Mouse (Mus musculus) megakaryocyte, embryonic 14.5 days (primary cell): ENCODE data around the gene Dennd1a. TPM values are rescaled to one million over a fixed set of nuclear protein-coding genes. Genes with fewer than 3 reads are reported as not detected.

Source experiments
- H3K27me3 ChIP-seq: replicated peaks from 2 replicates; pipeline ENCODE3; 2012; ENCODE audit warnings: inconsistent platforms
- H3K36me3 ChIP-seq: replicated peaks from 2 replicates; pipeline ENCODE3; 2012; ENCODE audit warnings: low read length, inconsistent platforms, mixed read lengths
- H3K4me1 ChIP-seq: 2 replicates; pipeline ENCODE4 v1.6.1; 2012; ENCODE audit warnings: inconsistent platforms
- H3K4me3 ChIP-seq: replicated peaks from 2 replicates; pipeline ENCODE3; 2012; ENCODE audit warnings: moderate library complexity, mild to moderate bottlenecking, inconsistent platforms
- H3K9me3 ChIP-seq: 2 replicates; pipeline ENCODE4 v1.6.1; 2012; ENCODE audit warnings: inconsistent platforms
- FLI1 ChIP-seq: IDR thresholded peaks from 2 replicates; pipeline ENCODE4 v1.6.1; 2012; ENCODE audit warnings: low read length, inconsistent platforms, mixed read lengths
- GATA1 ChIP-seq: IDR thresholded peaks from 3 replicates; pipeline ENCODE4 v1.6.1; 2012; ENCODE audit warnings: mixed read lengths, low read length, inconsistent platforms, borderline replicate concordance
- polyA plus RNA-seq: library from polyadenylated mRNA; stranded (reverse); fragments of >175 nt; gene quantifications from 2 replicates; pipeline ENCODE4 v1.2.3, GENCODE M21; 2012; ENCODE audit warnings: low replicate concordance; ENCODE audit not compliant: insufficient read depth

The Dennd1a gene
- polyA plus RNA-seq, 1 experiment, result 25.6 TPM

- peaks cover 29% of the 10 kb centered on the region for H3K36me3 ChIP-seq
- H3K4me1 ChIP-seq, result peaks cover 4% of the 10 kb centered on the region
- H3K27me3 ChIP-seq, result peaks cover 54% of the 10 kb centered on the region
- TF ChIP-seq GATA1 (no peak), FLI1 (no peak)
- H3K4me3 ChIP-seq, result no peak overlapping the region
- peaks cover 5% of the 10 kb centered on the region for H3K9me3 ChIP-seq
Measured at GRCm38 (mm10) chr2:37797046-37797445, 490.1 kb downstream of the Dennd1a start.

- peaks cover 4% of the 10 kb centered on the region for H3K4me1 ChIP-seq
- TF ChIP-seq FLI1 (no peak), GATA1 (no peak)
- no peak overlapping the region for H3K4me3 ChIP-seq
- H3K27me3 ChIP-seq, result peaks cover 63% of the 10 kb centered on the region
- peaks cover 18% of the 10 kb centered on the region for H3K36me3 ChIP-seq
- peaks cover 5% of the 10 kb centered on the region for H3K9me3 ChIP-seq
Measured at GRCm38 (mm10) chr2:37796021-37796420, 491.2 kb downstream of the Dennd1a start.

- H3K9me3 ChIP-seq, result peaks cover 5% of the 10 kb centered on the region
- H3K4me1 ChIP-seq, result peaks cover 11% of the 10 kb centered on the region
- TF ChIP-seq GATA1 (no peak), FLI1 (no peak)
- peaks cover 94% of the 10 kb centered on the region for H3K27me3 ChIP-seq
- no peaks in the 10 kb centered on the region for H3K36me3 ChIP-seq
- no peak overlapping the region for H3K4me3 ChIP-seq
Measured at GRCm38 (mm10) chr2:37791340-37791739, 495.9 kb downstream of the Dennd1a start.

- Histone ChIP-seq H3K36me3 (no peaks in the 10 kb centered on the region), H3K4me3 (peak overlapping the region; percentile 18), H3K27me3 (peaks cover 95% of the 10 kb centered on the region), H3K4me1 (peaks cover 14% of the 10 kb centered on the region), H3K9me3 (peaks cover 10% of the 10 kb centered on the region)
- no peak for TF ChIP-seq FLI1
- TF ChIP-seq GATA1, result no peak
Measured at GRCm38 (mm10) chr2:37790738-37791137, 496.5 kb downstream of the Dennd1a start.

- Histone ChIP-seq H3K27me3 (peaks cover 94% of the 10 kb centered on the region), H3K9me3 (peaks cover 11% of the 10 kb centered on the region), H3K36me3 (no peaks in the 10 kb centered on the region), H3K4me3 (no peak overlapping the region), H3K4me1 (peaks cover 14% of the 10 kb centered on the region)
- TF ChIP-seq GATA1 (no peak), FLI1 (no peak)
Measured at GRCm38 (mm10) chr2:37789995-37790394, 497.2 kb downstream of the Dennd1a start.

- Histone ChIP-seq H3K36me3 (no peaks in the 10 kb centered on the region), H3K4me3 (no peak overlapping the region), H3K9me3 (peaks cover 11% of the 10 kb centered on the region), H3K4me1 (peaks cover 15% of the 10 kb centered on the region), H3K27me3 (peaks cover 93% of the 10 kb centered on the region)
- no peak for TF ChIP-seq FLI1
- TF ChIP-seq GATA1, result no peak
Measured at GRCm38 (mm10) chr2:37789029-37789428, 498.2 kb downstream of the Dennd1a start.

- no peak overlapping the region for H3K4me3 ChIP-seq
- TF ChIP-seq GATA1 (no peak), FLI1 (no peak)
Measured at GRCm38 (mm10) chr2:37788176-37788962, 498.8 kb downstream of the Dennd1a start.

GRCm38 (mm10) chr2:37786461-37786860 lies 500.7 kb downstream of the Dennd1a start:
- Histone ChIP-seq H3K9me3 (0 out of 2 replicates have a peak, but pooled peaks cover 5% of the 10 kb centered on the region), H3K4me1 (peaks cover 18% of the 10 kb centered on the region), H3K27me3 (peaks cover 92% of the 10 kb centered on the region), H3K4me3 (peak overlapping the region; percentile 79), H3K36me3 (no peaks in the 10 kb centered on the region)
- TF ChIP-seq GATA1 (no peak), FLI1 (no peak)

More at GRCm38 (mm10) chr2:37788176-37788962, 498.8 kb downstream of the Dennd1a start:
- Histone ChIP-seq H3K4me1 (peaks cover 18% of the 10 kb centered on the region), H3K36me3 (no peaks in the 10 kb centered on the region), H3K9me3 (peaks cover 11% of the 10 kb centered on the region), H3K27me3 (peaks cover 96% of the 10 kb centered on the region)

GRCm38 (mm10) chr2:37784473-37784872 lies 502.7 kb downstream of the Dennd1a start:
- TF ChIP-seq GATA1 (no peak), FLI1 (no peak)
- Histone ChIP-seq H3K27me3 (peaks cover 89% of the 10 kb centered on the region), H3K4me3 (no peak overlapping the region)

GRCm38 (mm10) chr2:37782002-37782401 lies 505.2 kb downstream of the Dennd1a start:
- H3K4me1 ChIP-seq, result peaks cover 33% of the 10 kb centered on the region
- TF ChIP-seq GATA1 (no peak), FLI1 (no peak)
- H3K36me3 ChIP-seq, result no peaks in the 10 kb centered on the region
- peaks cover 84% of the 10 kb centered on the region for H3K27me3 ChIP-seq
- H3K9me3 ChIP-seq, result 0 out of 2 replicates have a peak, but pooled peaks cover 5% of the 10 kb centered on the region
- no peak overlapping the region for H3K4me3 ChIP-seq

More at GRCm38 (mm10) chr2:37784473-37784872, 502.7 kb downstream of the Dennd1a start:
- Histone ChIP-seq H3K4me1 (peaks cover 33% of the 10 kb centered on the region), H3K9me3 (0 out of 2 replicates have a peak, but pooled peaks cover 5% of the 10 kb centered on the region), H3K36me3 (no peaks in the 10 kb centered on the region)
